Mouse (Mus musculus) intestine, postnatal 0 days (tissue): Measurements from ENCODE around the gene Cerkl. TPM values are rescaled to one million over a fixed set of nuclear protein-coding genes. Genes with fewer than 3 reads are reported as not detected.

Experiments used
- ATAC-seq: fragments of 200-750 bp; cut with Nextera tagmentation; 2 replicates; pipeline ENCODE4 v1.8.0; 2017; ENCODE audit warnings: mild to moderate bottlenecking, moderate TSS enrichment, moderate library complexity
- H3K27ac ChIP-seq: fragments of 300-500 bp; sonication (generic); 2 replicates; pipeline ENCODE4 v1.5.1; 2014; ENCODE audit warnings: mild to moderate bottlenecking, low read depth, low read length, moderate library complexity
- H3K27me3 ChIP-seq: fragments of 300-500 bp; sonication (generic); replicated peaks from 2 replicates; pipeline ENCODE4 v1.6.1; 2014; ENCODE audit warnings: low read length, mixed read lengths; ENCODE audit not compliant: control insufficient read depth, insufficient read depth
- H3K36me3 ChIP-seq: fragments of 300-500 bp; sonication (generic); 2 replicates; pipeline ENCODE4 v1.6.1; 2014; ENCODE audit warnings: mild to moderate bottlenecking, moderate library complexity; ENCODE audit not compliant: control insufficient read depth, insufficient read depth
- H3K4me1 ChIP-seq: fragments of 300-500 bp; sonication (generic); replicated peaks from 2 replicates; pipeline ENCODE4 v1.6.1; 2014; ENCODE audit warnings: antibody characterized with exemption, low read length, mixed read lengths; ENCODE audit not compliant: control insufficient read depth, insufficient read depth
- H3K4me2 ChIP-seq: fragments of 300-500 bp; sonication (generic); replicated peaks from 2 replicates; pipeline ENCODE4 v1.6.1; 2014; ENCODE audit warnings: low read depth, mild to moderate bottlenecking, moderate library complexity
- H3K4me3 ChIP-seq: fragments of 300-500 bp; sonication (generic); 2 replicates; pipeline ENCODE4 v1.5.1; 2014; ENCODE audit warnings: low read depth, low read length
- H3K9ac ChIP-seq: fragments of 300-500 bp; sonication (generic); 2 replicates; pipeline ENCODE4 v1.6.1; 2014; ENCODE audit warnings: mild to moderate bottlenecking, low read depth, low read length
- H3K9me3 ChIP-seq: fragments of 300-500 bp; sonication (generic); 2 replicates; pipeline ENCODE4 v1.6.1; 2016; ENCODE audit warnings: mixed run types; ENCODE audit not compliant: control insufficient read depth
- CTCF ChIP-seq: sonication (generic); IDR thresholded peaks from 2 replicates; pipeline ENCODE4 v1.5.1; 2016; ENCODE audit warnings: low read depth, mild to moderate bottlenecking, control low read depth, antibody characterized with exemption, moderate library complexity
- WGBS: fragments of 180-500 bp; shearing (Covaris S2); extraction: QIAGEN DNeasy Blood & Tissue Kit; methylation state at CpG from one replicate; pipeline ENCODE4 v1.1.7; 2014; 5-methylcytosine and 5-hydroxymethylcytosine counted together
- polyA plus RNA-seq: library from polyadenylated mRNA; unstranded; fragments of >200 nt; fragmentation: Nextera tagmentation; extraction: Ambion mirVana; gene quantifications from 2 replicates; pipeline ENCODE4 v1.2.1, GENCODE M21; 2015

Gene Cerkl
- polyA plus RNA-seq, 1 experiment from 2014 or later: 1.2 TPM

DNA sequence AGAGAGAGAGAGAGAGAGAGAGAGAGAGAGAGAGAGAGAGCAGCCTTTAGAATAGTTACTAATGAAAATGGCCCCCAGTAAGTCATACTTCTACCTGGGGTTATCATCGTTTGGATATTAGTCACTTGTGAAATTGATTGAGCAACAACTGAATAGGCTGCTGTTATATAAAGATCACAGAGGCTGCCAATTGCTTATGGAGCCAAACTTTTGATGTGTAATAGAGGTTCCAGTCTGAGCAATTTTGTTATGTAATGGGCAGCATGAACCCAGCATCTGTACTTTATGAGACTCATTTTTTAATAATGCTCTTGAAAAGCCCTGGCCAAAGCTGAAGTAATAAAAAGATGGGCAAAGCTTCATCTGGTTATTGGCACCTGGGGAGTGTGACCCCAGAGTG is 166.4 kb downstream of the Cerkl start:
- no peak overlapping the region for H3K4me2 ChIP-seq
- 59% methylated on average over 1 of the region's 1 CpGs for WGBS
- no peak overlapping the region for H3K27ac ChIP-seq
- no peaks in the 10 kb centered on the region for H3K9me3 ChIP-seq
- H3K27me3 ChIP-seq: no peaks in the 10 kb centered on the region
- no peak overlapping the region for H3K4me3 ChIP-seq
- no peak for ATAC-seq
- no peak for TF ChIP-seq CTCF
- no peaks in the 10 kb centered on the region for H3K36me3 ChIP-seq
- H3K9ac ChIP-seq: no peak overlapping the region
- H3K4me1 ChIP-seq: no peaks in the 10 kb centered on the region

DNA sequence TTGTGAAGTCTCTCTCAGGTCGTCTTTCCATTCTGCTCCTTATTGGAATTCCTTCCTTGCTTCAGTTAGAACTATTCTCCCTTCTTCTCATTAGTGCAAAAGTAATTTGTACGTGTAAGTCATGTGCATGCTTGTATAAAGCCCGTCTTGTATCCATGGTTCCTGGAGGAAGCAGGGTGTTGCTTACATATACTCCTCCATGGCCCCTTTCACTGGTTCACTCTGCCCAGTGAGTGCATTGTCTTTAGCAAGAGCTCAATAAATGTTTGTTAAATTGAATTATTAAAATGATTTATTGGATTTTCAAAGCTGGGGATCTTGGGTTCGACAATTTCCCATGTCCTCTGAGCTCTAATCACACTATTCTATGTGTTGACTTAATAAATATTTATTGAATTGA is 172.4 kb downstream of the Cerkl start:
- Histone ChIP-seq H3K4me1 (no peaks in the 10 kb centered on the region), H3K4me3 (no peak overlapping the region), H3K9me3 (no peaks in the 10 kb centered on the region), H3K36me3 (no peaks in the 10 kb centered on the region), H3K27ac (no peak overlapping the region), H3K27me3 (no peaks in the 10 kb centered on the region), H3K4me2 (no peak overlapping the region), H3K9ac (no peak overlapping the region)
- no peak for TF ChIP-seq CTCF
- 78% methylated on average over 4 of the region's 4 CpGs for WGBS
- ATAC-seq: no peak

Other genes with a start within 250 kb of the Cerkl start
- gene Itga4, start 201.4 kb downstream of the Cerkl start, polyA plus RNA-seq: 1.7 and 1.8 TPM in 2 replicates
- 2.1 and 2.4 TPM in 2 replicates for gene Neurod1, start within 50 bp of the Cerkl start, polyA plus RNA-seq
- gene Itprid2, start 178.6 kb upstream of the Cerkl start, polyA plus RNA-seq: 21.1 and 22.0 TPM in 2 replicates